Mouse (Mus musculus) ES-E14 (cell line): ENCODE results near the gene Hnrnpa3. TPM values are rescaled to one million over a fixed set of nuclear protein-coding genes. Genes with fewer than 3 reads are reported as not detected.

Source experiments
- DNase-seq: peaks from one replicate; pipeline ENCODE4 v3.0.0-alpha.2; 2013; ENCODE audit warnings: low read depth, low spot score
- H3K27ac ChIP-seq: 2 replicates; pipeline ENCODE4 v1.5.1; 2012; ENCODE audit warnings: low read depth, mild to moderate bottlenecking, low read length, moderate library complexity, mixed read lengths; ENCODE audit not compliant: poor library complexity, insufficient read depth, severe bottlenecking
- H3K36me3 ChIP-seq: 2 replicates; pipeline ENCODE4 v1.6.1; 2012; ENCODE audit warnings: mild to moderate bottlenecking, low read length, moderate library complexity, mixed read lengths; ENCODE audit not compliant: control insufficient read depth, poor library complexity, insufficient read depth, severe bottlenecking
- H3K4me1 ChIP-seq, 2 experiments: fragments of 150-350 bp in 1 of 2; sonication (generic) in 1 of 2; 2 replicates each; pipeline ENCODE4 v1.6.1; 2012; ENCODE audit warnings: low read length in 2 of 2, mild to moderate bottlenecking in 1 of 2, mixed read lengths in 1 of 2; ENCODE audit not compliant: control insufficient read depth in 2 of 2, insufficient read depth in 2 of 2, poor library complexity in 1 of 2
- H3K4me3 ChIP-seq, 2 experiments: fragments of 150-350 bp in 1 of 2; sonication (generic) in 1 of 2; 2 replicates each; pipeline ENCODE4 v1.5.1; 2012; ENCODE audit warnings: low read length in 2 of 2, low read depth in 1 of 2, mild to moderate bottlenecking in 1 of 2, mixed read lengths in 1 of 2; ENCODE audit not compliant: insufficient read depth in 1 of 2, poor library complexity in 1 of 2, severe bottlenecking in 1 of 2
- H3K9ac ChIP-seq: 2 replicates; pipeline ENCODE4 v1.6.1; 2012; ENCODE audit warnings: low read depth, mild to moderate bottlenecking, low read length, mixed read lengths; ENCODE audit not compliant: poor library complexity, insufficient read depth, severe bottlenecking
- H3K9me3 ChIP-seq: fragments of 150-350 bp; sonication (generic); 2 replicates; pipeline ENCODE4 v1.6.1; 2012; ENCODE audit warnings: low read depth, mild to moderate bottlenecking, low read length; ENCODE audit not compliant: control insufficient read depth, insufficient read depth
- CHD2 ChIP-seq: IDR thresholded peaks from 2 replicates; pipeline ENCODE4 v1.6.1; 2014; ENCODE audit warnings: mild to moderate bottlenecking, low read depth, low read length, inconsistent platforms
- HCFC1 ChIP-seq: IDR thresholded peaks from 2 replicates; pipeline ENCODE4 v1.6.1; 2012; ENCODE audit warnings: low read length, inconsistent platforms, borderline replicate concordance; ENCODE audit not compliant: insufficient read depth
- MAFK ChIP-seq: IDR thresholded peaks from 2 replicates; pipeline ENCODE4 v1.6.1; 2014; ENCODE audit warnings: mild to moderate bottlenecking, low read depth, low read length, inconsistent platforms; ENCODE audit not compliant: insufficient read depth
- ZC3H11A ChIP-seq: IDR thresholded peaks from 2 replicates; pipeline ENCODE4 v1.6.1; 2012; ENCODE audit warnings: low read depth, mild to moderate bottlenecking, inconsistent platforms, low read length, borderline replicate concordance
- ZNF384 ChIP-seq: IDR thresholded peaks from 2 replicates; pipeline ENCODE4 v1.6.1; 2012; ENCODE audit warnings: low read depth, low read length, inconsistent platforms
- in situ Hi-C, 2 experiments: fragments of 600-800 bp; cut with MboI; formaldehyde crosslinking; loops; one replicate each; pipeline ENCODE4 v1.15.1; 2025; ENCODE audit warnings: low sequenced_read_pairs in 2 of 2, inconsistent platforms in 1 of 2; ENCODE audit not compliant: unreplicated experiment in 2 of 2
- total RNA-seq: library from RNA; depleted of rRNA; stranded (reverse); fragments of 300-350 nt; gene quantifications from 2 replicates; pipeline ENCODE4 v1.2.3, GENCODE M21; 2012

Gene Hnrnpa3
- total RNA-seq, 1 experiment: 166 TPM

DNA sequence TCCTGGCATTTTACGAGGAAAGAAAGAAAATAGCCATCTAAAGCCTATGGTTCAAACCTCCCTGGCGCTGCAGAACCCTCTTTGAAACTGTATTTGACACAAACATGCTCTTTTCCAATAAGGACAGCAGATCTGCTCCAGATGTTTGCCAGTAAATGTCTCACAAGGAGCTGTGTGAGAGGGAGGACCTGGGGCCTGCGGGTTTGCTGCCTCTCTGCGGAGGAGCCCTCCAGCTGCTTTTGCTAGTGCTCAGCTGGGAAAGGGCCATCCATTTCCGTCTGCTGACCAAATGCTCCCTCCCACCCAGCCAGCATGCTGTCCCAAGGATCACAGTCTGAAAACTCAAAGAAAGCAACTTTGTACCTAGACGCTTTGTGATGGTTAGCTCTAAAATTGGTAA lies 40.3 kb upstream of the Hnrnpa3 start:
- H3K27ac ChIP-seq: no peak overlapping the region
- TF ChIP-seq ZNF384 (no peak), ZC3H11A (no peak), MAFK (no peak), HCFC1 (no peak), CHD2 (no peak)
- no peak overlapping the region for H3K9ac ChIP-seq
- no peak for DNase-seq
- H3K4me1 ChIP-seq: peaks cover under 1 to 3% of the 10 kb centered on the region in 2 experiments; a peak in 3 of 4 replicates
- no peaks in the 10 kb centered on the region; the same call in 1 of the 2 replicates for H3K36me3 ChIP-seq
- H3K4me3 ChIP-seq: no peak overlapping the region
- in situ Hi-C loops: loop anchor here (25.0 kb wide), 2 partner anchors 344 to 444 kb away; no protein-coding TSS in a partner anchor
- H3K9me3 ChIP-seq: no peaks in the 10 kb centered on the region

DNA sequence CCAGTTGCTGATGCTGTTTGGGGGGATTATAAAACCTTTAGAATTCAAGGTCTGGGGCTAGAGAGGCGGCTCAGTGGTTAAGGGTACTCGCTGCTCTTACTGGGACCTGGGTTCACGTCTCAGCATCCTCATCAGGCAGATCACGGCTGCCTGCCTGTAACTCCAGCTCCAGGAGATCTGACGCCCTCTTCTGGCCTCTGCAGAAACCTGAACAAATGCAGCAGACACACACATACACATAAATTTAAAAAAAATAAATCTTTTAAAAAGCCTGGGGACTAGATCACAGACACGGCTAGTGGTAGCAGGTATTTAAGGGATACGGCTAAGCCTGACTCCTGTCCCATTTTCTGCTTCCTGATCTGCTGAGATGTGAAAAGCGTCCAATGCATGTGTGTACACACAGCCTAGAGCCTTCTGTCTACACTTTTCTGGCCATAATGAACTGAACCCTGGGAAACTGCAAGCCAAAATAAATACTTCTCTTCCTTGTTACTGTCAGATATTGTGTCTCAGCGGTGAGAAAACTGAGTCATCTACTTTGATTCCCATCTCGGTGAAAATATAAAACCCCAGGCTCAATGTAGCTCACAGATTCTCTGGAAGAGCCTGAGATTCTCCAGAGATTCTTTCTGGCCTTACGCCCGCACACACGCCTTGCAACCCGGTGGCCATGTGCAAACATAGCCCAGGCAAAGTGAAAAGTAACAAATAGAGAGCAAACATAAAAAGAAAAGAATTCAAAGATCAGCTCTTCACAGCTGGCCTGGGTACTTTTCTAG lies 37.0 kb upstream of the Hnrnpa3 start:
- no peaks in the 10 kb centered on the region; the same call in 1 of the 2 replicates for H3K36me3 ChIP-seq
- H3K4me1 ChIP-seq: peaks cover 0 to 5% of the 10 kb centered on the region in 2 experiments; a peak in 1 of 4 replicates
- no peak overlapping the region for H3K27ac ChIP-seq
- DNase-seq: no peak
- TF ChIP-seq ZC3H11A: no peak
- no peak for TF ChIP-seq CHD2
- TF ChIP-seq ZNF384: no peak
- TF ChIP-seq MAFK: no peak
- no peak for TF ChIP-seq HCFC1
- in situ Hi-C loops: loop anchor here (25.0 kb wide), 2 partner anchors 340 to 440 kb away; no protein-coding TSS in a partner anchor
- no peaks in the 10 kb centered on the region for H3K9me3 ChIP-seq
- no peak overlapping the region for H3K4me3 ChIP-seq
- H3K9ac ChIP-seq: no peak overlapping the region

DNA sequence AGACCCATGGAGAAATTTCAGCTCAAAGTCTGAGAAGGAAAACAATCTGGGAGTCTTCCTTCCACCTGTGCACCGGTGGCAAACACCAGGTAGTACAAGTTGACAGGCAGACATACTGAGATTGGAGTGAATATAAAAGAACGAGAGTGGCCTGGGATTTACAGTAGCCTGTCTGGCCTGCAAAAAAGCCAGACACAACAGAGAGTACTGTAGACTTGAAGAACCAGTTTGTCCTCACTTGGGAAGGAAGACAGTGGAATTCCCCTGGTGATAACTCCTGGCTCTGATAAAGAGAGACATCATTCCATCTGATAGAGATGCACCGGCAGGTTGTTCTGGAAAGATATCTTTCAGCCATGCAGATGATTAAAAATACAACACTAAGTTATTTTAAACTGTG lies 34.0 kb upstream of the Hnrnpa3 start:
- H3K27ac ChIP-seq: no peak overlapping the region
- H3K4me1 ChIP-seq: peaks cover 2 to 6% of the 10 kb centered on the region in 2 experiments; a peak in 1 of 4 replicates
- in situ Hi-C loops: no loop called here
- H3K4me3 ChIP-seq: no peak overlapping the region
- no peaks in the 10 kb centered on the region for H3K9me3 ChIP-seq
- DNase-seq: no peak
- TF ChIP-seq CHD2: no peak
- no peak for TF ChIP-seq HCFC1
- TF ChIP-seq MAFK: no peak
- TF ChIP-seq ZNF384: no peak
- no peaks in the 10 kb centered on the region; the same call in 1 of the 2 replicates for H3K36me3 ChIP-seq
- H3K9ac ChIP-seq: no peak overlapping the region

DNA sequence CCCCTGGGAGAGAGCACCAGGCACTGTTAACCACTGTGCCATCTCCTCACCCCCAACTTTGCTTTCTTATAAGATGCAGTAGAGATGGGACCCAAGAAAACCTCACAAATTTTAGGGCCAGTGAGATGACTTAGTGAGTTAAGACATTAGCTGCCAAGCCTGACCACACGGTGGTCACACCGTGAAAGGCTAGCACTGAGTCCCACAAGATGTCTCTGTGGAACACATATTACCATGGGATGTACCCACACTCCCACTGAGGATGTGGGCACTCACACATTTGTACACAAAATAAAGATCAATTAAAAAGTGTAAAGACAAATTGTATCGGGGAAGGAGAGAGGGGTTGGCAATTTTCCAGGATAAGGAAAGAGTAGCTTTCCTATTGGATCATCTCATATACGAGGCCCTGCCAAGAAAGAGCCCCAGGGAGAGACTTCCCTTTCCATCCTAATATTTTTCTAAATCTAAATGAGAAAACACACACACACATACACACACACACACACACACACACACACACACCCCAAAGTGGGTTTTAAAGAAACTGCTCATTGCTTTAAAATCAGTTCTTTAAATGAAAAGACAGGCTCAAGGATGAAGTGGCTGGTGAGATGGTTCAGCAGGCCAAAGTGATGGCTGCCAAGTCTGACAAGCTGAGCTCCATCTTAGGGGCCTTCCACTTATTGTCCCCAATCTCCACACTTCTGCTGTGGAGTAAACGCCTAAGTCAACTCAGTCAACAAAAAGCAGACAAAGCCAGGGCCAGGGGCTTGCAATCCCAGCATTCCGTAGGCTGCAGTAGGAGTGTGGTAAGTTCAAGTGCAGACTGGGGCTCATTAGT lies 32.2 kb upstream of the Hnrnpa3 start:
- Histone ChIP-seq H3K4me1 (peaks cover 5 to 6% of the 10 kb centered on the region in 2 experiments; a peak in 2 of 4 replicates), H3K9me3 (no peaks in the 10 kb centered on the region), H3K9ac (no peak overlapping the region), H3K27ac (no peak overlapping the region), H3K4me3 (no peak overlapping the region), H3K36me3 (no peaks in the 10 kb centered on the region; the same call in 1 of the 2 replicates)
- TF ChIP-seq ZC3H11A (no peak), CHD2 (no peak), MAFK (no peak)
- in situ Hi-C loops: no loop called here
- DNase-seq: no peak

DNA sequence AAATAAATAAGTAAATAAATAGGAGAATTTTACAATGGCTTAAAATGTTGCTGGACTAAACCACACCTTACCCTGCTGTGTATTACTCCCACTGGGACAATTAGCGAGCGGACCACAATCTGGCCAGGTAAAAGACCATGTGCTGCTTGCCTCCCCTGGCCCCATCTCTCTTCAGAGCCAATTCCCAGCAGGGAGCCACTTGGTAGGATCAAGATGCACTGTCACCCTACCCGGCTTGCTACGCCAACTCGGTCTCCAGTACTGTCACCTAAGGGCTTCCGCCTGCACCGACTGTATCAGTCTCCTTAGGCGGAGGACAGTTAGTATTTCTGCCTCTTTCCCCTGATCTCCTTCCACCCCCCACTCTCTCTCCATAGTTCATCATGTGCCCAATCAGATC lies 30.6 kb upstream of the Hnrnpa3 start:
- Histone ChIP-seq H3K4me1 (peaks cover 6 to 7% of the 10 kb centered on the region in 2 experiments; a peak in 2 of 4 replicates), H3K9me3 (no peaks in the 10 kb centered on the region), H3K9ac (no peak overlapping the region), H3K27ac (no peak overlapping the region), H3K36me3 (no peaks in the 10 kb centered on the region), H3K4me3 (peak overlapping the region in 1 of 2 experiments; percentile 27; a peak in 1 of 4 replicates)
- no peak for TF ChIP-seq ZNF384
- TF ChIP-seq MAFK: no peak
- no peak for TF ChIP-seq HCFC1
- TF ChIP-seq CHD2: no peak
- TF ChIP-seq ZC3H11A: no peak
- no peak for DNase-seq
- in situ Hi-C loops: no loop called here
